Mouse (Mus musculus) lung, embryonic 14.5 days (tissue): ENCODE data around the gene Kansl3. TPM values are rescaled to one million over a fixed set of nuclear protein-coding genes. Genes with fewer than 3 reads are reported as not detected.
A peak's percentile ranks its signal among the peaks of the same experiment; 100 is the strongest.

ENCODE experiments used
- ATAC-seq: fragments of 200-750 bp; cut with Nextera tagmentation; 2 replicates; pipeline ENCODE4 v1.8.0; 2017; ENCODE audit warnings: mild to moderate bottlenecking, moderate TSS enrichment, moderate library complexity; ENCODE audit not compliant: insufficient read depth
- DNase-seq: peaks from one replicate; pipeline ENCODE4 v3.0.0-alpha.2; 2015
- H3K27ac ChIP-seq: fragments of 300-500 bp; sonication (generic); 2 replicates; pipeline ENCODE4 v1.5.1; 2014; ENCODE audit warnings: low read depth, mild to moderate bottlenecking, moderate library complexity
- H3K27me3 ChIP-seq: fragments of 300-500 bp; sonication (generic); 2 replicates; pipeline ENCODE4 v1.6.1; 2014; ENCODE audit warnings: low read length, control low read depth; ENCODE audit not compliant: insufficient read depth
- H3K36me3 ChIP-seq: fragments of 300-500 bp; sonication (generic); 2 replicates; pipeline ENCODE4 v1.6.1; 2014; ENCODE audit warnings: control low read depth; ENCODE audit not compliant: insufficient read depth
- H3K4me1 ChIP-seq: fragments of 300-500 bp; sonication (generic); 2 replicates; pipeline ENCODE4 v1.6.1; 2014; ENCODE audit warnings: antibody characterized with exemption, control low read depth; ENCODE audit not compliant: insufficient read depth
- H3K4me2 ChIP-seq: fragments of 300-500 bp; sonication (generic); 2 replicates; pipeline ENCODE4 v1.6.1; 2014; ENCODE audit warnings: mild to moderate bottlenecking
- H3K4me3 ChIP-seq: fragments of 300-500 bp; sonication (generic); 2 replicates; pipeline ENCODE4 v1.5.1; 2014; ENCODE audit warnings: low read depth, low read length
- H3K9ac ChIP-seq: fragments of 300-500 bp; sonication (generic); 2 replicates; pipeline ENCODE4 v1.6.1; 2014
- H3K9me3 ChIP-seq: fragments of 300-500 bp; sonication (generic); 2 replicates; pipeline ENCODE4 v1.6.1; 2016; ENCODE audit warnings: low read depth, low read length, control low read depth
- CTCF ChIP-seq: IDR thresholded peaks from 2 replicates; pipeline ENCODE4 v1.5.1; 2016; ENCODE audit warnings: antibody characterized with exemption, low read depth
- WGBS: fragments of 180-500 bp; shearing (Covaris S2); extraction: QIAGEN DNeasy Blood & Tissue Kit; methylation state at CpG from one replicate; pipeline ENCODE4 v1.1.7; 2014; 5-methylcytosine and 5-hydroxymethylcytosine counted together
- polyA plus RNA-seq: library from polyadenylated mRNA; unstranded; fragments of >200 nt; fragmentation: Nextera tagmentation; extraction: Ambion mirVana; gene quantifications from 2 replicates; pipeline ENCODE4 v1.2.1, GENCODE M21; 2014

Kansl3 gene
- polyA plus RNA-seq, 1 experiment from 2014 or later: 46.3 TPM

DNA sequence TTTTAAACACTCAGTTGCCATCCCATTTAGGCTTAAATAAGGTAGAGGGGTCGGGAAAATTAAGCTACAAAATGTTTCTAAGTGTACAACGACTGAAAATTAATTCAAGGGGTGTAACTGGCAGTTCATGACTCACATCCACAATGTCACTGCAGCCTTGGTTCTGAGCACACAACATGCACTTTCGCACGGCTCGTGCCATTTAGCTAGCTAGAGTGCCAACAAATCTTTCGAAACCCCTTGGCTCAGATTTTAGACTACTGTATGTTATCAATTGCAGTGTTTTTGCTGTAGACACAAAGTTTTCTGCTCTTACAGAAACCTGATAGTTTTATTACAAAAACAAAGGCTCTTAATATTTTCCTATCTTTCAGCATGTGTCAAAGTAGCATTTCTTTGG lies 1.9 kb upstream of the Kansl3 start:
- DNase-seq (no peak), ATAC-seq (no peak)
- H3K4me2 ChIP-seq: no peak overlapping the region
- no peak for TF ChIP-seq CTCF
- no peak overlapping the region for H3K27ac ChIP-seq
- 78% methylated on average over 6 of the region's 6 CpGs for WGBS
- H3K9ac ChIP-seq: no peak overlapping the region
- H3K27me3 ChIP-seq: no peaks in the 10 kb centered on the region
- H3K4me3 ChIP-seq: no peak overlapping the region
- H3K4me1 ChIP-seq: peaks cover 12% of the 10 kb centered on the region
- no peaks in the 10 kb centered on the region for H3K9me3 ChIP-seq
- H3K36me3 ChIP-seq: peaks cover 10% of the 10 kb centered on the region

DNA sequence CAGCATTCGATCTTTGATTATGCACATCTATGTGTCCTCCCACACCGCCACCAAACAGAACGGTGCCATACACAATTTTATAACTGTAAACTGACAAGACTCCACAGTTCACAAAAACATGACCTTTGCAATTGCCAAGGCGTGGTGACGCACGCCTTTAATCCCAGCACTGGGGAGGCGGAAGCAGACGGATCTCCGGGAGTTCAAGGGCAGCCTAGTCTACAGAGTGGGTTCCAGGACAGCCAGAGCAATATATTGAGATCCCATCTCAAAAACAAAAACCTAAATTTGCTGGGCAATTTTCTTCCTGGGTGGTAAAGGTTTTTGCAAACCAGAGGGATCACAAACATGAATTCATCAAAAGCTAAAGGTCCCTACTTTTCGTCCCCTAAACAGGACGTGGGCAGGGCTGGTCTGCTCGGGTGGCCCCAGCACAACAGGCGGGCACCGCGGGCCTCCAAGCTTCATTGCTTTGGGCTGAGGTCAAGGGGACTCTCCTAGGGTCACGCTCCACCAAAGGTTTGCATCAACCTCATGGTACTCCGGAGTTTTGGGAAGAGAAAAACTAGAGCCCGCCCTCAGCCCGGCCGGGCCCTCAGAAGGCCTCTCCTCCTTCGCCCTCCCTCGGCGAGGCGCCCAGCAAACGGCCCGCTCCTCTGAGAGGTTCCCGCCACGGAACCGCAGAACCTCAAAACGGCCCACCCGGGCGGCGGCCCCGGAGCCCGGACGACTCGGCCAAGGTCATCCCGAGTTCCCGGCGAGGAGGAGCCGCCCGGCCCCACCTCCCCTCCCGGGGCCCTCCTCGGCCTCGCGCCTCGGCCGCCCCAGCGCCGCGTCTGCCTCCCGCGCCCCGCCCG lies 641 bp downstream of the Kansl3 start:
- DNase-seq (peak; percentile 65), ATAC-seq (peak; percentile 89)
- Histone ChIP-seq H3K9me3 (no peaks in the 10 kb centered on the region), H3K9ac (peak overlapping the region; percentile 94), H3K4me3 (peak overlapping the region; percentile 90), H3K27me3 (no peaks in the 10 kb centered on the region), H3K27ac (peak overlapping the region; percentile 66), H3K4me1 (peaks cover 12% of the 10 kb centered on the region), H3K4me2 (peak overlapping the region; percentile 85), H3K36me3 (peaks cover 31% of the 10 kb centered on the region)
- 3% methylated on average over 44 of the region's 55 CpGs for WGBS
- no peak for TF ChIP-seq CTCF

DNA sequence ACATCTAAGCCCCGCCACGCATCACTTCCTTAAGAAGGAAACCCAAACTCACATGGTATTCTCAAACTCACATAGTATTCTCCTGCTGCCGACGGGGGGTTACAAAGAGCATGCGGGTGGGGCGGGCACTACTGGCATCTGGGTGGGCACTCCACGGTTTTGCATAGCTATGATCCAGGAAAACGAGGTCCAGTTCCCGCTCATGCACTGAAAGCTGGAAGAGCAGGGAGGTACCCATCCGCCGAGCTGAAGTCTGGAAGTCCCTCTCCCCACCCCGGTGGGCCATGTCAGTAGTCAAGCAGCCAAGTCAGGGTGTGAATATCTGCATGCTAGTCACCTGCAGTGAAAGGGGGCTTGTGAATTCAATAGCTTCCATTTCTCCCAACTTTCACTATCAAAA lies 1.3 kb downstream of the Kansl3 start:
- Histone ChIP-seq H3K4me2 (peak overlapping the region; percentile 85), H3K27me3 (no peaks in the 10 kb centered on the region), H3K9ac (peak overlapping the region; percentile 94), H3K4me3 (peak overlapping the region; percentile 90), H3K27ac (no peak overlapping the region), H3K9me3 (no peaks in the 10 kb centered on the region), H3K36me3 (peaks cover 37% of the 10 kb centered on the region), H3K4me1 (peaks cover 12% of the 10 kb centered on the region)
- DNase-seq: no peak
- ATAC-seq: no peak
- 40% methylated on average over 12 of the region's 12 CpGs for WGBS
- no peak for TF ChIP-seq CTCF

DNA sequence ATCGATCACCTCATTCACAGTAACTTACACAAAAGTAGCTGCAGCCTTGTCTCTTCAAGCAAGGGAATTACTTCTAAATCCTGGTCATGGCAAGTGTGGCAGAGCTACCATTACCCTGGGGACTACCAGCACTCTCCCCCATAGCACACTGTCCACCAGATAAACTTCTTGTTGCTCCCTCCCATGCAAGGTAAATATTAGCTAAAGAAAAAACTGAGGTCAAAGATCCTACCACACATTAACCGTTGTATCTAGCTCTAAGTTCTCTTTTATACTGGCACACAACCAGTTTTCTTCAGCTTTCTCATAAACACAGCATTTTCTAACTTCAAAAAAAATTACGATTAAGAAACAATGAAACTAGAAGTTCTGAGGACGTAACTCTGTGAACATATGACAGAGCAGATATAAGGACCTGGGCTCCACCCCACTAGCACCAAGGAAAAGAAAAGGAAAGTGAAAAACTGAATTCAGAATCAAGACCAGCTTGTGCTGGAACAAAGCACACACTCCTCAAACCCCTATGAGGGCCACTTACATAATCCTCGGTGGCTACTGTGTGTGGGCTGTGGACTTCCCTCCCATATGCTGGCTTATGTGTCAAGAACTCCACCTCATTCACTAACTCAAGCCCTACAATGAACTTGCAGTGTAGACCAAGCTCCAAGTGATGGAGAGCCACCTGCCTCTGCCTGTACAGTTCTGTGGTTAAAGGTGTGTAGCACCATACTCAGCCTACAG lies 11.9 kb downstream of the Kansl3 start:
- no peak overlapping the region for H3K4me2 ChIP-seq
- H3K9me3 ChIP-seq: no peaks in the 10 kb centered on the region
- H3K4me1 ChIP-seq: no peaks in the 10 kb centered on the region
- peaks cover 74% of the 10 kb centered on the region for H3K36me3 ChIP-seq
- no peak for ATAC-seq
- 85% methylated on average over 5 of the region's 5 CpGs for WGBS
- no peak for TF ChIP-seq CTCF
- H3K9ac ChIP-seq: no peak overlapping the region
- no peak overlapping the region for H3K4me3 ChIP-seq
- DNase-seq: no peak
- no peak overlapping the region for H3K27ac ChIP-seq
- H3K27me3 ChIP-seq: no peaks in the 10 kb centered on the region

DNA sequence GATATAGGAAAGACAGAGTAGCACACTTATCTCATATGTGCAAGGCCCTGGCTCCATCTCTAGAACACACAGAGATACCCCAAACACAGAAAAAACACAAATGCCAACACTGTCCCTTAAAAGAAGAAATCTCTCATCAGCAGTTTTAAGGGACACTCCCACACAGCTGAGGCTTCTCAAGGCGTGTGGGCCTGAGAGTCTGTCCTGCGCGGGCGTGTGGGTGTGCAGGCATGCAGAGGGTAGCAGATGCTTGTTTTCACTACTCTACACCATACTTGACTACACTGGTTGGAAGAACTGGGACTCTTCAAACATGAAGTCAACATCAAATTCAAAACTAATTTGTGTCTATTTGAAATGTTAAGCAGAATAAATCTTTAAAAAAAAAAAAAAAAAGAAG lies 16.6 kb downstream of the Kansl3 start:
- ATAC-seq: no peak
- Histone ChIP-seq H3K4me1 (no peaks in the 10 kb centered on the region), H3K4me3 (no peak overlapping the region), H3K9ac (no peak overlapping the region), H3K27me3 (no peaks in the 10 kb centered on the region), H3K9me3 (no peaks in the 10 kb centered on the region), H3K4me2 (no peak overlapping the region), H3K36me3 (peaks cover 96% of the 10 kb centered on the region), H3K27ac (no peak overlapping the region)
- WGBS: 91% methylated on average over 4 of the region's 4 CpGs
- no peak for DNase-seq
- TF ChIP-seq CTCF: no peak

DNA sequence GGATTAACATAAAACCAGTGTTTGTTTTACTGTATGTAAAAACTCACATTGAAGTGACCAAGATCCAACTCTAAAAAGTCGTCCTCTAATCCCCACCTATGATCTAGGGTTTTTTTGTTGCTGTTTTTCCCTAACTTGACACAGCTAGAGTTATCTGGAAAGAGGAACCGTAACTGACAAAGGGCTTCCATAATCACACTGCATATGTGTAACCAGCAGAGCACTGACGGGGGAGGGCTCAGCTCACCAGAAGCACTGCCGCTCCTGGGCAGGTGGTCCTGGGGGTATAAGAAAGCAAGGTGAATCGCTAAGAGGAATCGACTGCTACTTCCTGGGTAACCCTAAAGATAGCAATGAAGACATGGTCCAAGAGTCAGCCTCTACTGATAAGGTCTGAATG lies 26.4 kb downstream of the Kansl3 start:
- Histone ChIP-seq H3K27me3 (no peaks in the 10 kb centered on the region), H3K4me1 (no peaks in the 10 kb centered on the region), H3K9me3 (no peaks in the 10 kb centered on the region), H3K36me3 (peaks cover 100% of the 10 kb centered on the region), H3K4me3 (no peak overlapping the region), H3K9ac (no peak overlapping the region), H3K27ac (no peak overlapping the region), H3K4me2 (no peak overlapping the region)
- ATAC-seq (no peak), DNase-seq (no peak)
- WGBS: 90% methylated on average over 6 of the region's 6 CpGs
- TF ChIP-seq CTCF: no peak
